Mouse (Mus musculus) left cerebral cortex, adult 8-10 months (tissue): ENCODE results near the gene Spr. TPM values are rescaled to one million over a fixed set of nuclear protein-coding genes. Genes with fewer than 3 reads are reported as not detected.
"Not testable (repeated sequence)": the region's sequence is repeated elsewhere in the genome, so short reads cannot be mapped to it uniquely, and the experiment has no call there.

Experiments used
- DNase-seq, 2 experiments: peaks; one replicate each; pipeline ENCODE4 v3.0.0; 2022; ENCODE audit warnings: low spot score in 2 of 2
- total RNA-seq, 4 experiments: library from RNA; stranded (reverse); gene quantifications; 2 replicates each; pipeline ENCODE4 v1.2.4; 2022

Gene Spr
- 10 to 100 TPM; 42.5 to 48.4 (median 46.0) TPM for total RNA-seq

- DNase-seq, result peak; percentile 72 to 80
Observed at GRCm38 (mm10) chr6:85137217-85138035, at the start of gene Spr. Gene Spr, minus strand, starts transcription at chr6:85137766.

DNA sequence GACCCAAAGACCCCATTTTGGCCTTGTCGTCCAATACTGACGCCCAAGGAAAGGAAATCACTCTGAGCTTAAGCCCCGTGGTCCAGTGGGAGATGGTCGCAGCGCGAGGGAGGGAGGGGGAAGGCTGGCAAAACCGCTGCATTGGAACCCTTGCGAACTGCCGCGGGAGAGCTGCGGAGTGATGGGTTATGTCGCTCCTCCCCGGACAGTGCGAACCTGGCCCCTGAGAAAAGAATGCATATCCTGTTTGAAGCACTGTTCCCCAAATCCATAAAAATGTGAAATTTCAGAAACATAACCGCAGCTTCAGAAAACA is 49.1 kb upstream of the Spr start:
- no peak for DNase-seq

- no peak for DNase-seq
Observed at GRCm38 (mm10) chr6:85186033-85186743, 48.6 kb upstream of the Spr start.

DNA sequence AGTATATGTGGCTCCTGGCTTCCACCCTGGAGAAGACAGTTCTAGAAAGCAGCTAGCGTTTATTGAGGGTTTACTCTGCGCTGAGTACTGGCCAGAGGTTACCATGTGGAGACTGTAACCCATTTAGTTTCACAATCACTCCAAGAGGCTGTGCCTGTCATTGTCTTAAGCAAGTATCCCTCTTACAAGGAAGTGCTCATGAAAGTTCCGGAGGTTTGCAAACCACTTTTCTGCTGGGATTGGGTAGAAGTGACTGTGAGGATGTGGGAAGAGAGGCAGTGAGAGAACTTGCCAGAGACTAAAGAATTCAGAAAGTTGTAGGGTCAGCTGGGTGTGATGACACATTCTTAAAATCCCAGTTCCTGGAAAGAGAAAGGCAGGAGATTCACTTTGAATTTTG is 46.4 kb upstream of the Spr start:
- DNase-seq, result no peak

DNA sequence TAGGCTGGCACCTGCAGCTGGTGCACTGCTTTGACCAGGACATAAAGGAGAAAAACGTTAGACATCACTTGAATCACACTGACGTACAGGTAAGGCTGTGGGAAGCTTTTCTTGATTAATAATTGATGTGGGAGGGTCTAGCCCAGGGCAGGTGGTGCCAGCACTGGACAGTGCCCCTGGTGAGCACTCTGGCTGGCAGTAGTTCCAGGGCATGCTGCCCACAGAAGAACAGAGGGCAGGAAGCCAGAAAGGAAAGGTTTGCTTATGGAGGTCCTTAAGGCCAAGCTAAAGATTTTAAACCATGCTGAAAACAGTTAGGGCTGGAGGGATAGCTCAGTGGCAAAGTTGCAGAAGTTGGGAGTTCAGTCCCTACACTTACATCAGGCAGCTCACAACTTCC is 42.5 kb upstream of the Spr start:
- DNase-seq, result no peak

GRCm38 (mm10) chr6:85179569-85179968 is 42.0 kb upstream of the Spr start:
- DNase-seq, result no peak

- no peak for DNase-seq
Observed at GRCm38 (mm10) chr6:85165440-85165921, 27.9 kb upstream of the Spr start.

GRCm38 (mm10) chr6:85160201-85160923 is 22.8 kb upstream of the Spr start:
- peak; percentile 59 to 67 for DNase-seq

DNA sequence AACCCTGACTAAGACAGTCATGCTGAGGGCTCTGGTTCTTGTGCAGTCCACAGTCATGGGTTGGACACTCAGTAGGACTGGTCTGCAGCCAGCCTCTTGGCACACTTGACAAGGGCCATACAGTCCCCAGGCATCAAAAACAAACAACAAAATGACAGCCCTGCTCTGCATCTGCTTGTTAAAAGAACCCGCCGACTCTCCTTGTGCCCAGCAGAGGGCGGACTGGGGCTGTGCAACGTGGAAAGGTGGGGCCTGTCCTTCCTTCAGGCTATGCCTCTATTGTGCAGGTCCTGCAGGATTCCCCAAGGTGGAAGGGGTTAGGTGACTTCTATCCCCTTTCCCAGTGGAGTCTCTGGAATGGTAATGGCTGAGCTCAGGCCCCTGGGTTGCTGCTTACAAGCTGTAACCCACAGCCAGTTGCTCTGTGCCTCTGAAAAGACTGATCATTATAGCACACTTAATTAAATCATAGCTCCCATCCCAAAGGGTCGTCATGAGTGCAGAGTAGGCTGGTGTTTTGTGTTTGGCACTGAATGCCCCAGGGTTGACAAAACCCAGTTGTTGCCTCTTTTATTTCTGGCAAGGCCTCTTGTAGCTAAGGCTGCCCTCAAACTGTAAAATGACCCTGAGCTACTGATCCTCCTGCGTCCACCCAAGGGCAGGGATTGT is 21.7 kb upstream of the Spr start:
- peak in 1 of 2 experiments; percentile 27 for DNase-seq

- DNase-seq, result not testable (repeated sequence)
Observed at GRCm38 (mm10) chr6:85158040-85158804, 20.7 kb upstream of the Spr start.

- not testable (repeated sequence) for DNase-seq
Observed at GRCm38 (mm10) chr6:85156551-85156950, 19.0 kb upstream of the Spr start.

DNA sequence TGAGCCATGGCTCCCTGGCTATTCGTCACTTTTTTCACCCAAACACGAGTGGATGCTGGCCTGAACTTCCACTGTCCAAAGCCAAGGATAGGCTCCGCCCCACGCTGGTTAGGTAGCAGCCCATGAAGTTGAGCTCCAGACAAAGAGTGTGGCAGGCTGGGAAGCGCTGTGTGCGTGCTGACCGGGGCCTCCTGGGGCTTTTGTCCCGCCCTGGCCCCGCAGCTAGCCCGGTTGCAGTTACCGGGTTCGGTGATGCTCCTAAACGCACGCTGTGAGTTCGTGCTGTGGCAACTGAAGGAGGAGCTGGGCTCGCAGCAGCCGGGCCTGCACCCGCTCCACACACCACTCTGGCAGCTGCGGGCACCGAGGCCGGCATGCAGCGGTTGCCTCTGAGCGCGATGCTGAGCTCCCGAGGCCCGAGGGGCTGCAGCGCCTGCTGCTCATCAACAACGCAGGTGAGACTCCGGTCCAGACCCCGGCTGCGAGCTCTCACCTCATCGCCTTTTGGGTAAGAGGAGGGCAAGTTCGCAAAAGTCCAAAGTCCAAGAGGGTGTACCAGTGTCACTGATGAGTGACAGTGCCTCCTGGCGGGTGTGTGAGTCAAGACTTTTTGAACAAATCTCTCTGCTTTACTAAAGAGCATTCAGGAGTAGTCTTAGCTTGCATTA is 17.4 kb upstream of the Spr start:
- no peak for DNase-seq

DNA sequence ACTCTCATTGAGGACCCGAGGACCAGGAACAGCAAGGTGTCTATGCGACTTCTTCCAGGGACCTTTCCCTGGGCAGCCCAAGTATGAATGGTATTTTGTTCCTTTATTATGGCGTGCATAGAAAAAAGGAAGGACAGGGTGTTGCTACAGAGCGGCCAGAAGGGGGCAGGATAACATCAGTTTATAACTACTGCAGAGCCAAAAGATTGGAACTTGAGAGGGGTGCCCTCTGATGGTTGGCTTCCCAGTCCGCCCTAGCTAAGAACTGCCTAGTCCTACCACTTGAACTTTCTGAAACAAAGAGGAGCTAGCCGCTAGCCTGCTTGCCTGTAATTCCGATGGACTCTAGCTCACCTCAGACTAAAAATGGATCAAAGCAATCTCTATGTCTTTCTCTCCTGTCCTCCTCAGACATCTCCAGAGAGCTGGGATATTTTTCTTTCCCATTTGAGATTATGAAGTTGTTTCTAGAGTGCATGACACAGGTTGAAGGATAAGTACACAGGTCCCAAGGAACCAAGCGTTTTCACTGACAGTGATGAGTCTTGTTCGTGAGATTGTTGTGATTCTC is 16.5 kb upstream of the Spr start:
- DNase-seq, result peak; percentile 23 to 67

GRCm38 (mm10) chr6:85150386-85150785 is 12.8 kb upstream of the Spr start:
- DNase-seq, result no peak

DNA sequence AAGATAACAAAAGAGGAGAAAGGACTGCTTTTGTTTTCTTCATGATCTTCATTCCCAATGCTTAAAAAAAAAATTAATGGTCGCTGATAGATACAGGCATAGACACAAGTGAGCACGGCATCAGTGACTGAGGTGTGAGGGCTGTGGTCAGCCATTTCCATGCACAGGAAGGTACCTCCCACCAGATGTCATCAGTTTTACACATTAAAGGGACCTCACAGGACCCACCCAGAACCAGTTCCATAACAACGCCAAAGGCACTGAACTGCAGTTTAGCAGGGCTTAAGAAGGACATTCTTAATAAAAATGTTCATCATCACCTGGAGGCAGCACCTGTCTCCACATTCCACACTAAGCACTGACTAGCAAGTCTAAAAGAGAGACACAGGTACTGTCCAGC is 10.1 kb upstream of the Spr start:
- DNase-seq, result no peak

GRCm38 (mm10) chr6:85144466-85144865 is 6.9 kb upstream of the Spr start:
- DNase-seq, result no peak

- not testable (repeated sequence) for DNase-seq
Observed at GRCm38 (mm10) chr6:85141013-85141412, 3.4 kb upstream of the Spr start.

- no peak for DNase-seq
Observed at GRCm38 (mm10) chr6:85139534-85139933, 2.0 kb upstream of the Spr start.

DNA sequence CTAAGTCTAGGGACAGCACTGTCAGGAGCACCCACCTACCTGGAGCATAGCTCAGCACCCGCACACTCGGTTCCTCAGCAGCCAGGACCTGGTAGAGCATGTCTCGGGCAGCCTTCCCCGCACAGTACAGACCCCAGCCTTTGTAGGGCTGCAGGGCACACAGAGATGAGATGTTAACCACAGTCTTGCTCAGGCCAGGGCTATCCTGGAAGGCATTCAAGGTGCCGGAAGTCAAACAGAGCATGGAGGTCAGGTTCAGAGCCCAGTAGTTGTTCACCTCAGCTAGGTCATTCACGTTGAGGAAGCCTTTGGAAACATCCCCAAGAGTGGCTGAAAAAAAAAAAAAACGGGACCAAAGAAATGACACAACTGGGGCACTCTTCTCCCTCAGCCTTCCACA is 782 bp downstream of the Spr start:
- not testable (repeated sequence) for DNase-seq

DNA sequence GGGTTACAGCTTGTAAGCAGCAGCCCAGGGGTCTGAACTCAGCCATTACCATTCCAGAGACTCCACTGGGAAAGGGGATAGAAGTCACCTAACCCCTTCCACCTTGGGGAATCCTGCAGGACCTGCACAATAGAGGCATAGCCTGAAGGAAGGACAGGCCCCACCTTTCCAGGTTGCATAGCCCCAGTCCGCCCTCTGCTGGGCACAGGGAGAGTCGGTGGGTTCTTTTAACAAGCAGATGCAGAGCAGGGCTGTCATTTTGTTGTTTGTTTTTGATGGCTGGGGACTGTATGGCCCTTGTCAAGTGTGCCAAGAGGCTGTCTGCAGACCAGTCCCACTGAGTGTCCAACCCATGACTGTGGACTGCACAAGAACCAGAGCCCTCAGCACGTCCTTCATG is 4.8 kb downstream of the Spr start:
- not testable (repeated sequence) for DNase-seq
